Mouse (Mus musculus): ENCODE measurements at regions not wholly inside any gene's neighbourhood (a gene's known extent, or its start where the extent isn't known, plus 50 kb on each side); places are given as distances from the start of the nearest gene placed in this dataset.
"Not testable (repeated sequence)": the region's sequence is repeated elsewhere in the genome, so short reads cannot be mapped to it uniquely, and the experiment has no call there.

DNA sequence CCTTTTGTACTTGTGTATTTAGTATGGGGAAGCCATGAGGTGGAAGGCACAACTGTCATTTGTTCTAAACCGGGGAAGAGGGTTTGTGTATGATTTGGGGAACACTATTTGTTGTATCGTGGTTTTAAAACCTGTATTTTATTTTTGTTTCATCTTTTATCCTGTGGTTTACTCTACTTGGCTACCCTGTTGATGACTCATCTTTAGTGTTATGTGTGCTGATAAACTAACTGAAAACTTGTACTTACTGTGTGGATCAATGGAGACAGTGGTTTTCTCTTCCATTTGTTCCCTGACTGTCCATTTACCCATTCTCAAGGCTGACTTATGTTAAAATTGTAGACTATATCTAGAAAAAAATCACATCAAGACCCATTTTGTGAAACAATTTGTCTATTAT, 512.8 kb downstream of the Serpinb8 start:
- DNase-seq (ENCODE audit: low read depth, low spot score), result no peak

DNA sequence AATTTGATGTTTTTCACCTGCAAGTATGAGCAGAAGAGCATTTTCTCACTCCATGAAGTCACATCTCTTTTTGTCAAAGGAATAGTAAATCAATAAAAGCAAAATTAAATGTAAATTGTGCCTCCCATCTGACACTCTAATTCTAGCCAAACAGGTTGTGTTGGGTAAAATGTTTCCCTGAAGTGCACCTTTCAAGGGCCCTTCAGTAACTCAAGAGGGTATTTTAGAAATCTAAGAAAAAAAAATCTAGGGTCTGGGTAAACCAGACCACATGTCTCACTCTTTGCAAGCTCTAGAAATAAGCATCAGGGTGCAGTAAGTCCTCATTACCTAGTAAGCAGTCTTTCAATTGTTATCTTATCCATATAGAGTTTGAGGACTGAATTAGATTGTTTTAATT, 521.2 kb downstream of the Serpinb8 start:
- DNase-seq (ENCODE audit: low read depth, low spot score), result no peak

DNA sequence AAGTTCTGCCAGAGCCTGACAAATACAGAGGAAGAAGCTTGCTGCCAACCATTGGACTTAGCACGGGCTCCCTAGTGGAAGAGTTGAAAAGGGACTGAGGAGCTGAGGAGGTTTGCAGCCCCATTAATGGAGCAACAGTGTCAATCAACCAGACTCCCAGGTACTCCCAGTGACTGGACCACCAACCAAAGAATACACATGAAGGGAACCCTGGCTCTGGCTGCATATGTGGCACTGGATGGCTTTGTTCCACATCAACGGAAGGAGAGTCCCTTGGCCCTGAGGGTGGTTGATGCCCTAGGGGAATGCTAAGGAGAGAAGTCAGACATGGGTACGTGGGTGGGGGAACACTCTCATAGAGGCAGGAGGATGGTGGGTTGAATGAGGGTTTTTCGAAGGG, 537.6 kb downstream of the Serpinb8 start:
- no peak for DNase-seq (ENCODE audit: low read depth, low spot score)

DNA sequence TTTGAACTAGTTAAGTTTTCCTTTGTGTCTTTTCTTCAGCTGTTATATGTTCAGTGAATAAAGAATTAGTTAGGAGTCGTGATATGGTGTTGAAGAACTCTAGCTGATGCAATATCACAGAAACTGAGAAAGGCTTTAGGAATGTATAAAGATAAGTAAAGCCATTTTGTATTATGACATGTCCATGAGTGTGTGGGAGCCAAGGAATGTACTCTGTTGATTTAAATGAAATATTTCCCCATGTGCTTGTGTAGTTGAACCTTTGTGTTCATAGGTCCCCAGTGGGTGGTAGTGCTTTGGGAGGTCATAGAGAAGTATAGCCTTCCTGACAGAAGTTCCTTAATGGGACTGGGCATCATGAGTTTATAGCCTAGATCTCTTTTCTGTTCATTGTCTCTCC, 542.2 kb downstream of the Serpinb8 start:
- DNase-seq (ENCODE audit: low read depth, low spot score), result peak; percentile 0

DNA sequence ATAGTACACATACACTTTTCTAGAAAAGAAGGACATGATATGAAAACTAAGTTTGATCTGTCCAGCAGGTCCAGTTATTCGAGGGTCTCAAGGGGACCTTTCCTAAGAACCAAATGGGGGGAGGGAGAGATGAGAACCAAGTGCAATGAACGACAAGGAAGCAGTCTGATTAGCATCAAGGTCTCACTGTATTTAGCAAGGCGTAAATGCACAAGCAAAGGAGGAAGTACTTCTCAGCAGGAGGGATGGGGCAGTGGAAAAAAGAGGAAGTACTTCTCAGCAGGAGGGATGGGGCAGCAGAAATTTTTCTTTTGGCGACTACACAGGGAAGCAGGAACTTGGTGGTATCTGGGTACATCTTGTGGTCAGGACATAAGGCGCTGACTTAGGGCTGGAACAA, 545.5 kb downstream of the Serpinb8 start:
- DNase-seq (ENCODE audit: low read depth, low spot score), result not testable (repeated sequence)

DNA sequence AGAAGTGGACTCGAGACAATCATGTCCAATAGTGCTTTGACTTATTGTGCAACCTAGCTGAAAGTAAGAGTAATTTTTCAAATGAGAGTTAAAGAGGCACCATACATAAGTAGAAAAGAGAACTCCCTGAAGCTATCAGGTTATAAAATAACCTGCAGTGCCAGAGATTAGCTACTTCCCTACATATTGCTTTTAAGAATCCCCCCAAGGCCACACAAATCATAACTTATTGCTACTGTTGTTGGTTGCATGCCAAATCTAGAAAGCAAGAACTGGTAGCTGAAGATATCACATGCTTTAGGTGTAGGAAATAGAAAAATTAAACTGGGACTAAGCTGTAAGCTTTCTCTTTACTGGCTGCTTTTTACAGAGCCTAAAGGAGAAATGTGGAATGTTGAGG, 554.3 kb downstream of the Serpinb8 start:
- no peak for DNase-seq (ENCODE audit: low read depth, low spot score)

DNA sequence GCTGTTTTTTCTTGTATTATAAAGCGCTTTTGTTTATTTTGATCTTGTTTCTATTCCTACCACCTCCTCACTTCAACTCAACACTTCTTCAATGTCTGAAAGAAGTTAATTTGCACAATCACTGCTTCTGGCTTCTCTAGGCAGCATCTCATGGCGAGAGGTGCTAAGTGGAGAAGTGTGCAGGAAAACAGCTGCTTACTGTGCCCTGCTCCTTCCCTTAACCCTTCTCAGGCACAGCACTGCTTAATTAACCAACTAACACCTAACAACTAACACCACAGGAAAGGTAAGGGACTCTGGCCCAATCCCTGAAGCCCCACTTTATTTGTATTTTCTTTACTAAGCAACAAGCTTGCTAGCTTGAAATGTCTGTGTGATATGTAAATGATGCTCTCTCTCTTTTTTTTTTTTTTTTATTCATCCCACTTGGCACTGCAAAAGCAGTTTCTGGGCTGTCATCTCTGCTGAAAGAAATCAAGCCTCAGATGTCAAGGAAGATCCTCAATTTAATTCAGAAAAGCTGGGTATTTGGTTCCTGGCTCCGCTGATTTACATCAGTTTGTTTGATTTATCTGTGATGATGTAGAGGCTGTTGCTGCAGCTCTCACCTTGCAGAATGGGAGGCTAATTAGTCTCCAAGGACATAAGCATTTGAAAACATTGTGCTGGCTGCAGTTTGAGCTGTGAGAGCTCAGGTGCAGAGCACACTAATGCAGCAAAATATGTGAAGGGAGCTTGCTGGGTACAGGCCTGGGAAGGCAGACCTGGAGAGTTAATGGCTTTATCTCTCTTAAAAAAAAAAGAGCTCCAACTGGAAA, 591.8 kb downstream of the Serpinb8 start:
- DNase-seq (ENCODE audit: low read depth, low spot score), result no peak

DNA sequence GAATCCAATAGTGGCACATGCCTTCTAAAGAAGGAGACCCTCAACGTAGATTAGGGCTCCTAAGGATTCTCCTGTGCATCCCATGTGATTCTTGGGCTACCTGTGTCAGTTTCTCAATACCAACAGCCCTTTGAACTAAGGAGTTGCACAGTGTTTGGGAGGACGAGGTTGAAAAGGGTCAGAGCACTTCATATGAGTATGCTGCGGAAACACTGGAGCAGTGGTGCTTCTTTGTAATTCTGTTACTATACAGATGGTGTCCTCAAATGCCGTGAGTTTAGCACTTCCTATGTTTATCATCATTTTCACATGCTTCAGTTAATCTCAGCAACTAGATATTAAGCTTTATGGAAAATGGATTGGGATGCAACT, 592.3 kb downstream of the Serpinb8 start:
- no peak for DNase-seq (ENCODE audit: low read depth, low spot score)

DNA sequence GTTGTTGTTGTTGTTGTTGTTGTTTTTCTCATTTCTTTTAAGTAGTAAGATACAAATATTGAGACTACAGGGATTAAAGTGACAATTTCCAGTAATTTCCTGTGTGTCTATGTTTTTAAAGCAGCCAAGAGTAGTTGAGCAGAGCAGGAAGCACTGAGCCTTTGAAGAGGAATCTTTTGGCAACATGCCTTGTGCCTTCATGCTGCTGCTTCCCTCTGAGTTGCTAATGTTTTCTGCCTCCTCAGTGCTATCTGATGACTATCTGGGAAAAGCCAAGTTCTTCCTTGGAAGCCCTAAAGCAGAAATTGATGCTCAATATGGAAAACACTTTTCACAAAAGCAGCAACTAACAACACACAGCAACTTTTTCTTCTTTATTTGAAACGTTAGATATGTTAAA, 634.2 kb downstream of the Serpinb8 start:
- DNase-seq (ENCODE audit: low read depth, low spot score), result no peak

DNA sequence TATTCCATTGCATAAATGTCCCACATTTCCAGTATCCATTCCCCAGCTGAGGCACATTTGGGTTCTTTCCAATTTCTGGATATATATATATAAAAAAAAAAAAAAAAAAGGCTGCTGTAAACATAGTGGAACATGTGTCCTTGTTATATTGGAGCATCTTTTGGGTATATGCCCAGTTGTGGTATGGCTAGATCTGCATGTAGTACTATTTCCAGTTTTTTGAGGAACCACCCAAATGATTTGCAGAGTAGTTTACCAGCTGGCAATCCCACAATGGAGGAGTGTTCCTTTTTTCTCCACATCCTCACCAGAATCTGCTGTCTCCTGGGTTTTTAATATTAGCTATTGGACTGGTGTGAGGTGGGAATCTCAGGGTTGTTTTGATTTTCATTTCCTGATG, 650.3 kb downstream of the Serpinb8 start:
- DNase-seq (ENCODE audit: low read depth, low spot score), result no peak

DNA sequence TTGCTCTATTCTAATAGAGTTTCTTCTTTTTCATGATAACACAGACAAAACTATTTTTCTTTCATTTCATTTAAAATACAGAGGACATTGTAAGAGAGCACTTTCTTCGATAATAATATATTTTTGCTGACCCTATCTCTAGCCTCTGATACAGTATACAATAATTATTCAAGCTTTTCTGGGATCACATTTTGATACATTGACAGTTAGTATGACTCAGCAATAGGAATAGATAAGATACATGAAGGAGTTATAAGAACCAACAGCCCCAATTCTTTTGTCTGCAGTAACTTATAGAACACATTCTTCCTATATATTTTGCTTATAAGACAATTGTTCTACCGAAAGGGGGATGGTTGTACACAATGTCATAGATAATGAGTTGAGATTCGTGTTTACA, 665.3 kb downstream of the Serpinb8 start:
- DNase-seq (ENCODE audit: low read depth, low spot score), result no peak

DNA sequence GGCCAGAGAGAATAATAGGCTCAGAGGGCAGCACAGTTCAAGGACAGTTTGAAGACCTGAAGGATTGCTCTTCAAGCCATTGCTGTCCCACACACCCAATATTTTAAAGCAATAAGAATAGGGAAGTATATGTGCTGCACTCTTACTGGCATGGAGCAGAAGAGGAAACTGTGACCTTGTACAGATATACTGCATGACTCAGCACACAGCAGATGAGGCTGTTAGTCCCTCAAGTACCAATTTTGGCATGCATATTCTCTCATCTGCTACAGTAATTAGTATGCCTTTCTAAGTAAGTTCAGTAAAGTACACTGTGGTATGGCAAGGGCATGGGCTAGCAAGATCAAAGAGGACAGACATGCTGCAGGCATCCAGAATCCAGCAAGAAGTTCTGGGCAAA, 669.5 kb downstream of the Serpinb8 start:
- DNase-seq (ENCODE audit: low read depth, low spot score), result no peak

DNA sequence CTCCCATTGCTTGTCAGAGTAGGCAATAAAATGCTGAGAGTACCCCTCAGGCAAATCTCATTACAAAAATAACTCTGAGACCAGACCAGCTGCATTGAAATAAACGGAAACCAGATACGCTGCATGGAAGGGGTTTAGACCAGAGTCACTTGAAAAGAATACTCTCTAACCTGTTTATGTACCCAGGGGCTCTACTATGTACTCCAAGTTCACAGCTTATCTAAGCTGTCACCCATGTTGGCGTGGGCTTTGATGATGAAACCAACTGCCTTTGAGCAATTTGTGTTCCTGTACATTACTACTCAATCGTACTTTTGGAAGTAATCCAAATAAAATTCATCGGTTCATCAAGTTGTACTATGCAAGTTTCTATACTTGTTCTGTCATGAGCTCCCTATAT, 692.3 kb downstream of the Serpinb8 start:
- no peak for DNase-seq (ENCODE audit: low read depth, low spot score)

DNA sequence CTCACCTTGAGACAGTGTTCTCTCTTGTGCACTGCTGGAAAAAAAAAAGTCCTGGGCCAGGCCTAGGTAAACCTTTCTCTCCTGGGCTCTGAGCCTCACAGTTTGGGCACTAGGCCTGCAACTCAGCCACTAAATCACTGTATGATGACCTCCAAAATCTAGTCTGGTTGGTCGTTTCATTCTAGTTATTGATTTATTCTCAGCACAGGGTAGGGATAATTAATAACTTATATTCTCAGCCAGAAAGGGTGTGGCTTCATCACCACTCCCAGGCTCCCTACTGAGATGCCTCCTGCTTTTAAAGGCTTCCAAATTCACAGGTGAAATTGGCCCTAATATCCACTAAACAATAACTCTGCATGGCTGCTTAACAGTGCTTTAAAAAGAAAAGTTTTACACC, 696.8 kb downstream of the Serpinb8 start:
- no peak for DNase-seq (ENCODE audit: low read depth, low spot score)

All from mesoderm, embryonic 11.5 days (tissue).